In the genomic region with DNA sequence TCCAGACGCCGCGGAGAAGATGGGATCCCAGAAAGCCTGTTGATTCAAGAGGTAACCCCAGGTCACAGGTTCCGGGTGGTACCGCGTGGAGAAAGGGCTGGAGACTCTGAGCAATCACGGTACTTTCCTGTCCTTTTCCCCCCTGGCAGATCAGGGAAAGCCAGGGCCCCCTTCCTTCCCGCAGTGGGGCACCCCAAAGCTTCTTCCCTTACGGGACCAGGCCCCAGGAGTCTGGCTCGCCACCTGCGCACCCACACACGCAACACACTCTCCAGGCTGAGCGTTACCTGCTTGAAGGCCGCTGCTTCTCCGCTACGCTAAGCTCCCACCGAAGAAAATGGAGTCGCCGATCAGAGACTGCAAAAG, we compare ENCODE assay signal across 7 mouse cellular contexts. TPM values are rescaled to one million over a fixed set of nuclear protein-coding genes. Genes with fewer than 3 reads are reported as not detected.
DNase-seq lines count a peak whose midpoint lies in the region; ATAC-seq and TF ChIP-seq lines count a peak whose summit lies in the region.

No protein-coding gene starts in this region.

- 0% methylated on average over 19 of the region's 19 CpGs for WGBS in neural tube, embryonic 11.5 days
- under 1% methylated on average over 19 of the region's 19 CpGs for WGBS in limb, embryonic 12.5 days
- WGBS in small intestine, adult 2 months: under 1% methylated on average over 19 of the region's 19 CpGs

- H3K4me2 ChIP-seq in neural tube, embryonic 11.5 days (ENCODE audit: low read depth): peak overlapping the region; percentile 83
- peak overlapping the region; percentile 73 for H3K4me2 ChIP-seq in limb, embryonic 12.5 days

- no peak for TF ChIP-seq CTCF in small intestine, adult 2 months (IDR thresholded peaks at IDR 0.05; ENCODE audit: extremely low read depth, insufficient read length, insufficient replicate concordance, low read depth, low read length)

- peak overlapping the region; percentile 91 for H3K9ac ChIP-seq in neural tube, embryonic 11.5 days (ENCODE audit: low read length)
- H3K9ac ChIP-seq in limb, embryonic 12.5 days (replicated peaks): peak overlapping the region; percentile 90

- peak; percentile 53 for ATAC-seq in neural tube, embryonic 11.5 days (ENCODE audit: insufficient read depth, low FRiP score, low TSS enrichment)
- peak; percentile 6; the same call in 1 of the 2 replicates for ATAC-seq in erythroblast, adult 5-6 weeks (replicated peaks; ENCODE audit: low FRiP score, poor library complexity, severe bottlenecking)
- ATAC-seq in limb, embryonic 12.5 days (ENCODE audit: insufficient number of reproducible peaks, insufficient read depth, low FRiP score, low TSS enrichment, low read depth): peak; percentile 60

- H3K27ac ChIP-seq in neural tube, embryonic 11.5 days (ENCODE audit: low read depth, low read length): peak overlapping the region; percentile 63; the same call in 1 of the 2 replicates
- H3K27ac ChIP-seq in limb, embryonic 12.5 days: peak overlapping the region; percentile 87
- peak overlapping the region; percentile 97 for H3K27ac ChIP-seq in small intestine, adult 2 months (ENCODE audit: insufficient read depth, low read depth, low read length)

- no peaks in the 10 kb centered on the region for H3K27me3 ChIP-seq in neural tube, embryonic 11.5 days (ENCODE audit: control insufficient read depth, insufficient read depth, low read length)
- no peaks in the 10 kb centered on the region for H3K27me3 ChIP-seq in limb, embryonic 12.5 days
- no peaks in the 10 kb centered on the region for H3K27me3 ChIP-seq in small intestine, adult 2 months (ENCODE audit: control insufficient read depth, insufficient read depth, low read length)

- H3K36me3 ChIP-seq in neural tube, embryonic 11.5 days (ENCODE audit: control insufficient read depth, insufficient read depth, low read length): peaks cover 1% of the 10 kb centered on the region; the same call in 1 of the 2 replicates
- H3K36me3 ChIP-seq in limb, embryonic 12.5 days: peaks cover 11% of the 10 kb centered on the region
- H3K36me3 ChIP-seq in small intestine, adult 2 months (ENCODE audit: control insufficient read depth, insufficient read depth, low read length): peaks cover 4% of the 10 kb centered on the region; the same call in 1 of the 2 replicates

- TF ChIP-seq POLR2A in small intestine, adult 2 months (IDR thresholded peaks at IDR 0.05; ENCODE audit: low read depth, low read length): no peak

- no peak for DNase-seq in neural tube, embryonic 11.5 days (ENCODE audit: low spot score)
- no peak for DNase-seq in neural tube, embryonic 10.5 days (ENCODE audit: extremely low spot score, low spot score)
- DNase-seq in spleen, adult 12 weeks (ENCODE audit: low spot score): no peak
- no peak for DNase-seq in layer of hippocampus, postnatal 14 days (ENCODE audit: low spot score in 2 of 2)

- H3K4me3 ChIP-seq in neural tube, embryonic 11.5 days (ENCODE audit: low read depth, low read length): peak overlapping the region; percentile 97
- peak overlapping the region; percentile 92 for H3K4me3 ChIP-seq in limb, embryonic 12.5 days (replicated peaks)
- peak overlapping the region; percentile 83 for H3K4me3 ChIP-seq in small intestine, adult 2 months (ENCODE audit: low read depth, low read length)

- H3K9me3 ChIP-seq in neural tube, embryonic 11.5 days (ENCODE audit: control insufficient read depth, low read length): no peaks in the 10 kb centered on the region
- H3K9me3 ChIP-seq in limb, embryonic 12.5 days: no peaks in the 10 kb centered on the region

- H3K4me1 ChIP-seq in neural tube, embryonic 11.5 days (ENCODE audit: control insufficient read depth, insufficient read depth, low read length): peaks cover 12% of the 10 kb centered on the region
- peaks cover 33% of the 10 kb centered on the region for H3K4me1 ChIP-seq in limb, embryonic 12.5 days (replicated peaks)
- H3K4me1 ChIP-seq in small intestine, adult 2 months (ENCODE audit: control insufficient read depth, insufficient read depth, insufficient read length, low read length): peaks cover 8% of the 10 kb centered on the region; the same call in 1 of the 2 replicates

RNA-seq across cellular contexts. Expression of a gene that starts 0.3 kb away (rescaled TPM):
- polyA plus RNA-seq in neural tube, embryonic 11.5 days (2014; fragmentation: Nextera tagmentation; extraction: Ambion mirVana): 60.1 and 62.5 TPM in 2 replicates
- 18.8 and 19.4 TPM in 2 replicates for total RNA-seq in erythroblast, adult 5-6 weeks (2015; ENCODE audit: low replicate concordance)
- total RNA-seq in erythroblast, adult 5-6 weeks (2017; ENCODE audit: low replicate concordance): 16.7 and 25.2 TPM in 2 replicates
- 49.5 and 54.8 TPM in 2 replicates for polyA plus RNA-seq in limb, embryonic 12.5 days (2016; fragmentation: Nextera tagmentation; extraction: Ambion mirVana)
- 91.3 and 125 TPM in 2 replicates for polyA plus RNA-seq in small intestine, adult 2 months (2012; rRNA removed)
- total RNA-seq in layer of hippocampus, postnatal 14 days (2021): 10 to 100 TPM; 64.4 to 66.4 TPM

RNA-seq across cellular contexts. Expression of a gene that starts 0.5 kb away (rescaled TPM):
- 35.4 and 36.7 TPM in 2 replicates for polyA plus RNA-seq in neural tube, embryonic 11.5 days (2014; fragmentation: Nextera tagmentation; extraction: Ambion mirVana)
- total RNA-seq in erythroblast, adult 5-6 weeks (2015; ENCODE audit: low replicate concordance): 9.0 and 14.8 TPM in 2 replicates
- total RNA-seq in erythroblast, adult 5-6 weeks (2017; ENCODE audit: low replicate concordance): 17.5 and 22.7 TPM in 2 replicates
- 36.8 and 42.2 TPM in 2 replicates for polyA plus RNA-seq in limb, embryonic 12.5 days (2016; fragmentation: Nextera tagmentation; extraction: Ambion mirVana)
- polyA plus RNA-seq in small intestine, adult 2 months (2012; rRNA removed): 19.2 and 28.5 TPM in 2 replicates
- total RNA-seq in layer of hippocampus, postnatal 14 days (2021): 100 to 1,000 TPM; 102 to 112 TPM

RNA-seq across cellular contexts. Expression of a gene that starts 16.3 kb away (rescaled TPM):
- polyA plus RNA-seq in neural tube, embryonic 11.5 days (2014; fragmentation: Nextera tagmentation; extraction: Ambion mirVana): 68.2 and 68.9 TPM in 2 replicates
- 17.3 and 36.3 TPM in 2 replicates for total RNA-seq in erythroblast, adult 5-6 weeks (2015; ENCODE audit: low replicate concordance)
- total RNA-seq in erythroblast, adult 5-6 weeks (2017; ENCODE audit: low replicate concordance): 23.6 and 33.3 TPM in 2 replicates
- 79.1 and 81.8 TPM in 2 replicates for polyA plus RNA-seq in limb, embryonic 12.5 days (2016; fragmentation: Nextera tagmentation; extraction: Ambion mirVana)
- polyA plus RNA-seq in small intestine, adult 2 months (2012; rRNA removed): 38.2 and 51.7 TPM in 2 replicates
- 100 to 1,000 TPM; 210 TPM for total RNA-seq in layer of hippocampus, postnatal 14 days (2021)

RNA-seq across cellular contexts. Expression of a gene that starts 45.4 kb away (rescaled TPM):
- 0.17 TPM in 1 of 2 replicates, not detected in the other for polyA plus RNA-seq in neural tube, embryonic 11.5 days (2014; fragmentation: Nextera tagmentation; extraction: Ambion mirVana)
- not detected in 2 replicates for total RNA-seq in erythroblast, adult 5-6 weeks (2015; ENCODE audit: low replicate concordance)
- total RNA-seq in erythroblast, adult 5-6 weeks (2017; ENCODE audit: low replicate concordance): 0.43 TPM in 1 of 2 replicates, not detected in the other
- polyA plus RNA-seq in limb, embryonic 12.5 days (2016; fragmentation: Nextera tagmentation; extraction: Ambion mirVana): 0.26 and 0.28 TPM in 2 replicates
- polyA plus RNA-seq in small intestine, adult 2 months (2012; rRNA removed): 0.14 and 0.18 TPM in 2 replicates
- total RNA-seq in layer of hippocampus, postnatal 14 days (2021): 1 to 10 TPM; 1.4 to 2.6 TPM

RNA-seq across cellular contexts. Expression of a gene that starts 52.1 kb away (rescaled TPM):
- polyA plus RNA-seq in neural tube, embryonic 11.5 days (2014; fragmentation: Nextera tagmentation; extraction: Ambion mirVana): 0.49 and 1.3 TPM in 2 replicates
- total RNA-seq in erythroblast, adult 5-6 weeks (2015; ENCODE audit: low replicate concordance): 1.5 TPM in 1 of 2 replicates, not detected in the other
- total RNA-seq in erythroblast, adult 5-6 weeks (2017; ENCODE audit: low replicate concordance): not detected in 2 replicates
- polyA plus RNA-seq in limb, embryonic 12.5 days (2016; fragmentation: Nextera tagmentation; extraction: Ambion mirVana): 1.9 and 2.7 TPM in 2 replicates
- polyA plus RNA-seq in small intestine, adult 2 months (2012; rRNA removed): 0.11 TPM in 1 of 2 replicates, not detected in the other
- total RNA-seq in layer of hippocampus, postnatal 14 days (2021): 1 to 10 TPM; 6.7 to 6.9 TPM

Comparison
In these comparisons a context has a peak if more than half of its experiments do, and no peak if none do; other contexts are left out.
1. ATAC-seq: peak in every context shown above with its lines; median percentile 60 in limb, embryonic 12.5 days; 53 in neural tube, embryonic 11.5 days; 6 in erythroblast, adult 5-6 weeks.